Mouse (Mus musculus): ENCODE measurements around the gene Ifrd2. TPM values are rescaled to one million over a fixed set of nuclear protein-coding genes. Genes with fewer than 3 reads are reported as not detected.
"Not testable (repeated sequence)": the region's sequence is repeated elsewhere in the genome, so short reads cannot be mapped to it uniquely, and the experiment has no call there.

Ifrd2 gene
- polyA plus RNA-seq, 1 experiment, result 23.7 TPM

GRCm38 (mm10) chr9:107566041-107566709 is 21.3 kb upstream of the Ifrd2 start:
- peak overlapping the region; percentile 99 for H3K27ac ChIP-seq (replicated peaks; ENCODE audit: low read depth, low read length)
- H3K4me3 ChIP-seq (ENCODE audit: insufficient read depth, low read depth, low read length), result peak overlapping the region; percentile 44
- H3K4me1 ChIP-seq (ENCODE audit: control insufficient read depth, insufficient read depth, insufficient read length, low read length), result peaks cover 33% of the 10 kb centered on the region

- peak overlapping the region; percentile 87 for H3K4me3 ChIP-seq (ENCODE audit: insufficient read depth, low read depth, low read length)
- peak overlapping the region; percentile 99 for H3K27ac ChIP-seq (replicated peaks; ENCODE audit: low read depth, low read length)
These were observed 20.6 kb upstream of the Ifrd2 start for GRCm38 (mm10) chr9:107566855-107567254.

GRCm38 (mm10) chr9:107567702-107568319 is 19.6 kb upstream of the Ifrd2 start, which contains the start of gene Hyal2:
Gene Hyal2 (plus strand): TSS chr9:107567945.
- H3K4me3 ChIP-seq (ENCODE audit: insufficient read depth, low read depth, low read length), result peak within 1 kb of the TSS; percentile 87
- peaks cover 39% of the 10 kb centered on the region for H3K4me1 ChIP-seq (ENCODE audit: control insufficient read depth, insufficient read depth, insufficient read length, low read length)
- H3K27ac ChIP-seq (replicated peaks; ENCODE audit: low read depth, low read length), result peak within 1 kb of the TSS; percentile 99

More at GRCm38 (mm10) chr9:107566855-107567254, 20.6 kb upstream of the Ifrd2 start:
- H3K4me1 ChIP-seq (ENCODE audit: control insufficient read depth, insufficient read depth, insufficient read length, low read length), result peaks cover 36% of the 10 kb centered on the region

GRCm38 (mm10) chr9:107568331-107569261 is 18.8 kb upstream of the Ifrd2 start:
- Histone ChIP-seq H3K27ac (replicated peaks; ENCODE audit: low read depth, low read length) (peak overlapping the region; percentile 99), H3K4me1 (ENCODE audit: control insufficient read depth, insufficient read depth, insufficient read length, low read length) (peaks cover 39% of the 10 kb centered on the region), H3K4me3 (ENCODE audit: insufficient read depth, low read depth, low read length) (peak overlapping the region; percentile 87)

- H3K4me1 ChIP-seq (ENCODE audit: control insufficient read depth, insufficient read depth, insufficient read length, low read length), result peaks cover 34% of the 10 kb centered on the region
- H3K4me3 ChIP-seq (ENCODE audit: insufficient read depth, low read depth, low read length), result peak overlapping the region; percentile 87
These were observed 18.2 kb upstream of the Ifrd2 start for GRCm38 (mm10) chr9:107569270-107569669.

GRCm38 (mm10) chr9:107570016-107570415 is 17.4 kb upstream of the Ifrd2 start:
- Histone ChIP-seq H3K4me3 (ENCODE audit: insufficient read depth, low read depth, low read length) (peak overlapping the region; percentile 87), H3K27ac (replicated peaks; ENCODE audit: low read depth, low read length) (peak overlapping the region; percentile 99), H3K4me1 (ENCODE audit: control insufficient read depth, insufficient read depth, insufficient read length, low read length) (peaks cover 32% of the 10 kb centered on the region)

More at GRCm38 (mm10) chr9:107569270-107569669, 18.2 kb upstream of the Ifrd2 start:
- H3K27ac ChIP-seq (replicated peaks; ENCODE audit: low read depth, low read length), result peak overlapping the region; percentile 99

GRCm38 (mm10) chr9:107570845-107571244 is 16.6 kb upstream of the Ifrd2 start:
- H3K4me1 ChIP-seq (ENCODE audit: control insufficient read depth, insufficient read depth, insufficient read length, low read length), result peaks cover 32% of the 10 kb centered on the region
- peak overlapping the region; percentile 47; the same call in 1 of the 2 replicates for H3K27ac ChIP-seq (replicated peaks; ENCODE audit: low read depth, low read length)
- H3K4me3 ChIP-seq (ENCODE audit: insufficient read depth, low read depth, low read length), result peak overlapping the region; percentile 87

- peaks cover 27% of the 10 kb centered on the region for H3K4me1 ChIP-seq (ENCODE audit: control insufficient read depth, insufficient read depth, insufficient read length, low read length)
- peak overlapping the region; percentile 47 for H3K27ac ChIP-seq (replicated peaks; ENCODE audit: low read depth, low read length)
- peak overlapping the region; percentile 87 for H3K4me3 ChIP-seq (ENCODE audit: insufficient read depth, low read depth, low read length)
These were observed 15.7 kb upstream of the Ifrd2 start for GRCm38 (mm10) chr9:107571534-107572326.

GRCm38 (mm10) chr9:107572327-107572662 is 15.1 kb upstream of the Ifrd2 start:
- Histone ChIP-seq H3K4me1 (ENCODE audit: control insufficient read depth, insufficient read depth, insufficient read length, low read length) (peaks cover 28% of the 10 kb centered on the region), H3K4me3 (ENCODE audit: insufficient read depth, low read depth, low read length) (no peak overlapping the region), H3K27ac (replicated peaks; ENCODE audit: low read depth, low read length) (no peak overlapping the region)

- not testable (repeated sequence) for H3K4me3 ChIP-seq (ENCODE audit: insufficient read depth, low read depth, low read length); H3K27ac ChIP-seq (replicated peaks; ENCODE audit: low read depth, low read length)
- H3K4me1 ChIP-seq (ENCODE audit: control insufficient read depth, insufficient read depth, insufficient read length, low read length), result peaks cover 26% of the 10 kb centered on the region
These were observed 13.7 kb upstream of the Ifrd2 start for GRCm38 (mm10) chr9:107573774-107574173.

- H3K4me3 ChIP-seq (ENCODE audit: insufficient read depth, low read depth, low read length), result no peak overlapping the region
- peak overlapping the region; percentile 48; the same call in 1 of the 2 replicates for H3K27ac ChIP-seq (replicated peaks; ENCODE audit: low read depth, low read length)
- H3K4me1 ChIP-seq (ENCODE audit: control insufficient read depth, insufficient read depth, insufficient read length, low read length), result peaks cover 18% of the 10 kb centered on the region
These were observed 11.7 kb upstream of the Ifrd2 start for GRCm38 (mm10) chr9:107575579-107576356.

- H3K4me3 ChIP-seq (ENCODE audit: insufficient read depth, low read depth, low read length), result peak within 1 kb of the TSS; percentile 71
- peak within 1 kb of the TSS; percentile 56 for H3K27ac ChIP-seq (replicated peaks; ENCODE audit: low read depth, low read length)
- H3K4me1 ChIP-seq (ENCODE audit: control insufficient read depth, insufficient read depth, insufficient read length, low read length), result peaks cover 11% of the 10 kb centered on the region; the same call in 1 of the 2 replicates
These were observed 10.9 kb upstream of the Ifrd2 start, which contains the start of gene Hyal1 for GRCm38 (mm10) chr9:107576357-107577107. Gene Hyal1 (plus strand): TSS chr9:107576927.

- peaks cover 9% of the 10 kb centered on the region; the same call in 1 of the 2 replicates for H3K4me1 ChIP-seq (ENCODE audit: control insufficient read depth, insufficient read depth, insufficient read length, low read length)
- H3K4me3 ChIP-seq (ENCODE audit: insufficient read depth, low read depth, low read length), result peak overlapping the region; percentile 71
- peak overlapping the region; percentile 57 for H3K27ac ChIP-seq (replicated peaks; ENCODE audit: low read depth, low read length)
These were observed 9.6 kb upstream of the Ifrd2 start for GRCm38 (mm10) chr9:107577871-107578270.
